Mouse (Mus musculus): Measurements from ENCODE around the gene Capza1. TPM values are rescaled to one million over a fixed set of nuclear protein-coding genes. Genes with fewer than 3 reads are reported as not detected.

Gene Capza1
- polyA plus RNA-seq, 1 experiment: 85.7 TPM

- Histone ChIP-seq H3K36me3 (ENCODE audit: control insufficient read depth, insufficient read depth, low read length) (peaks cover 12% of the 10 kb centered on the region; the same call in 1 of the 2 replicates), H3K27ac (ENCODE audit: control insufficient read depth, insufficient read depth, low read length) (no peak overlapping the region), H3K4me3 (ENCODE audit: control insufficient read depth, insufficient read depth, low read length) (no peak overlapping the region), H3K4me1 (replicated peaks; ENCODE audit: control insufficient read depth, insufficient read depth, low read length) (peaks cover 4% of the 10 kb centered on the region; the same call in 1 of the 2 replicates), H3K27me3 (ENCODE audit: control insufficient read depth, insufficient read depth, low read length) (no peaks in the 10 kb centered on the region)
- TF ChIP-seq POLR2A (IDR thresholded peaks at IDR 0.05; ENCODE audit: control insufficient read depth, extremely low read depth, insufficient read depth, low read length, poor library complexity) (no peak), CTCF (IDR thresholded peaks at IDR 0.05; ENCODE audit: borderline replicate concordance, control insufficient read depth, extremely low read depth, insufficient read depth, low read length, poor library complexity) (no peak)
- no peak for DNase-seq
Measured at GRCm38 (mm10) chr3:104854866-104855265, 9.4 kb downstream of the Capza1 start.

- no peaks in the 10 kb centered on the region for H3K27me3 ChIP-seq (ENCODE audit: control insufficient read depth, insufficient read depth, low read length)
- peaks cover 4% of the 10 kb centered on the region; the same call in 1 of the 2 replicates for H3K4me1 ChIP-seq (replicated peaks; ENCODE audit: control insufficient read depth, insufficient read depth, low read length)
- WGBS: 86% methylated on average over 1 of the region's 1 CpGs
- DNase-seq: no peak
- TF ChIP-seq CTCF (IDR thresholded peaks at IDR 0.05; ENCODE audit: borderline replicate concordance, control insufficient read depth, extremely low read depth, insufficient read depth, low read length, poor library complexity) (no peak), POLR2A (IDR thresholded peaks at IDR 0.05; ENCODE audit: control insufficient read depth, extremely low read depth, insufficient read depth, low read length, poor library complexity) (no peak)
- H3K27ac ChIP-seq (ENCODE audit: control insufficient read depth, insufficient read depth, low read length): no peak overlapping the region
- no peak overlapping the region for H3K4me3 ChIP-seq (ENCODE audit: control insufficient read depth, insufficient read depth, low read length)
- peaks cover 12% of the 10 kb centered on the region; the same call in 1 of the 2 replicates for H3K36me3 ChIP-seq (ENCODE audit: control insufficient read depth, insufficient read depth, low read length)
Measured at GRCm38 (mm10) chr3:104854465-104854864, 9.8 kb downstream of the Capza1 start.

GRCm38 (mm10) chr3:104846601-104847000 lies 17.7 kb downstream of the Capza1 start:
- H3K36me3 ChIP-seq (ENCODE audit: control insufficient read depth, insufficient read depth, low read length): peaks cover 30% of the 10 kb centered on the region
- WGBS: 94% methylated on average over 4 of the region's 4 CpGs
- H3K4me3 ChIP-seq (ENCODE audit: control insufficient read depth, insufficient read depth, low read length): no peak overlapping the region
- no peak overlapping the region for H3K27ac ChIP-seq (ENCODE audit: control insufficient read depth, insufficient read depth, low read length)
- DNase-seq: no peak
- no peaks in the 10 kb centered on the region for H3K4me1 ChIP-seq (replicated peaks; ENCODE audit: control insufficient read depth, insufficient read depth, low read length)
- H3K27me3 ChIP-seq (ENCODE audit: control insufficient read depth, insufficient read depth, low read length): no peaks in the 10 kb centered on the region
- no peak for TF ChIP-seq POLR2A (IDR thresholded peaks at IDR 0.05; ENCODE audit: control insufficient read depth, extremely low read depth, insufficient read depth, low read length, poor library complexity)
- no peak for TF ChIP-seq CTCF (IDR thresholded peaks at IDR 0.05; ENCODE audit: borderline replicate concordance, control insufficient read depth, extremely low read depth, insufficient read depth, low read length, poor library complexity)

- H3K36me3 ChIP-seq (ENCODE audit: control insufficient read depth, insufficient read depth, low read length): peaks cover 70% of the 10 kb centered on the region
Measured at GRCm38 (mm10) chr3:104841049-104841448, 23.3 kb downstream of the Capza1 start.

GRCm38 (mm10) chr3:104835797-104836196 lies 28.5 kb downstream of the Capza1 start:
- H3K27me3 ChIP-seq (ENCODE audit: control insufficient read depth, insufficient read depth, low read length): no peaks in the 10 kb centered on the region
- H3K4me3 ChIP-seq (ENCODE audit: control insufficient read depth, insufficient read depth, low read length): no peak overlapping the region
- TF ChIP-seq CTCF (IDR thresholded peaks at IDR 0.05; ENCODE audit: borderline replicate concordance, control insufficient read depth, extremely low read depth, insufficient read depth, low read length, poor library complexity) (no peak), POLR2A (IDR thresholded peaks at IDR 0.05; ENCODE audit: control insufficient read depth, extremely low read depth, insufficient read depth, low read length, poor library complexity) (no peak)
- 97% methylated on average over 3 of the region's 3 CpGs for WGBS
- no peaks in the 10 kb centered on the region for H3K4me1 ChIP-seq (replicated peaks; ENCODE audit: control insufficient read depth, insufficient read depth, low read length)
- no peak for DNase-seq
- peaks cover 88% of the 10 kb centered on the region for H3K36me3 ChIP-seq (ENCODE audit: control insufficient read depth, insufficient read depth, low read length)
- no peak overlapping the region for H3K27ac ChIP-seq (ENCODE audit: control insufficient read depth, insufficient read depth, low read length)

More at GRCm38 (mm10) chr3:104841049-104841448, 23.3 kb downstream of the Capza1 start:
- no peaks in the 10 kb centered on the region for H3K27me3 ChIP-seq (ENCODE audit: control insufficient read depth, insufficient read depth, low read length)
- H3K4me3 ChIP-seq (ENCODE audit: control insufficient read depth, insufficient read depth, low read length): no peak overlapping the region
- DNase-seq: no peak
- 98% methylated on average over 5 of the region's 5 CpGs for WGBS
- H3K27ac ChIP-seq (ENCODE audit: control insufficient read depth, insufficient read depth, low read length): no peak overlapping the region
- TF ChIP-seq POLR2A (IDR thresholded peaks at IDR 0.05; ENCODE audit: control insufficient read depth, extremely low read depth, insufficient read depth, low read length, poor library complexity): no peak
- TF ChIP-seq CTCF (IDR thresholded peaks at IDR 0.05; ENCODE audit: borderline replicate concordance, control insufficient read depth, extremely low read depth, insufficient read depth, low read length, poor library complexity): no peak
- no peaks in the 10 kb centered on the region for H3K4me1 ChIP-seq (replicated peaks; ENCODE audit: control insufficient read depth, insufficient read depth, low read length)

- no peak for DNase-seq
- Histone ChIP-seq H3K4me1 (replicated peaks; ENCODE audit: control insufficient read depth, insufficient read depth, low read length) (peaks cover 4% of the 10 kb centered on the region; the same call in 1 of the 2 replicates), H3K27ac (ENCODE audit: control insufficient read depth, insufficient read depth, low read length) (no peak overlapping the region), H3K36me3 (ENCODE audit: control insufficient read depth, insufficient read depth, low read length) (peaks cover 34% of the 10 kb centered on the region), H3K27me3 (ENCODE audit: control insufficient read depth, insufficient read depth, low read length) (no peaks in the 10 kb centered on the region), H3K4me3 (ENCODE audit: control insufficient read depth, insufficient read depth, low read length) (no peak overlapping the region)
- 94% methylated on average over 3 of the region's 3 CpGs for WGBS
- TF ChIP-seq POLR2A (IDR thresholded peaks at IDR 0.05; ENCODE audit: control insufficient read depth, extremely low read depth, insufficient read depth, low read length, poor library complexity) (no peak), CTCF (IDR thresholded peaks at IDR 0.05; ENCODE audit: borderline replicate concordance, control insufficient read depth, extremely low read depth, insufficient read depth, low read length, poor library complexity) (no peak)
Measured at GRCm38 (mm10) chr3:104822413-104822812, 41.9 kb downstream of the Capza1 start.

GRCm38 (mm10) chr3:104820426-104820825 lies 43.9 kb downstream of the Capza1 start:
- WGBS: 86% methylated on average over 1 of the region's 1 CpGs

More at GRCm38 (mm10) chr3:104820426-104820825, 43.9 kb downstream of the Capza1 start:
- peaks cover 15% of the 10 kb centered on the region for H3K36me3 ChIP-seq (ENCODE audit: control insufficient read depth, insufficient read depth, low read length)
- H3K4me3 ChIP-seq (ENCODE audit: control insufficient read depth, insufficient read depth, low read length): no peak overlapping the region
- no peaks in the 10 kb centered on the region for H3K27me3 ChIP-seq (ENCODE audit: control insufficient read depth, insufficient read depth, low read length)
- no peak for TF ChIP-seq POLR2A (IDR thresholded peaks at IDR 0.05; ENCODE audit: control insufficient read depth, extremely low read depth, insufficient read depth, low read length, poor library complexity)
- no peak for TF ChIP-seq CTCF (IDR thresholded peaks at IDR 0.05; ENCODE audit: borderline replicate concordance, control insufficient read depth, extremely low read depth, insufficient read depth, low read length, poor library complexity)
- DNase-seq: no peak
- H3K4me1 ChIP-seq (replicated peaks; ENCODE audit: control insufficient read depth, insufficient read depth, low read length): peaks cover 4% of the 10 kb centered on the region; the same call in 1 of the 2 replicates
- H3K27ac ChIP-seq (ENCODE audit: control insufficient read depth, insufficient read depth, low read length): no peak overlapping the region
